Mouse (Mus musculus): Measurements from ENCODE around the gene Naglu.

Naglu gene

GRCm38 (mm10) chr11:101058726-101059125, 11.1 kb upstream of the Naglu start:
- DNase-seq, result no peak

GRCm38 (mm10) chr11:101059473-101059872, 10.3 kb upstream of the Naglu start:
- no peak for DNase-seq

- peak; percentile 72 to 79 for DNase-seq
Measured at GRCm38 (mm10) chr11:101060126-101060525, 9.7 kb upstream of the Naglu start.

- no peak for DNase-seq
Measured at GRCm38 (mm10) chr11:101061049-101061448, 8.8 kb upstream of the Naglu start.

- DNase-seq, result no peak
Measured at GRCm38 (mm10) chr11:101062165-101062884, 7.5 kb upstream of the Naglu start.

GRCm38 (mm10) chr11:101062971-101063675, 6.7 kb upstream of the Naglu start:
- DNase-seq, result peak in 1 of 2 experiments; percentile 59

GRCm38 (mm10) chr11:101063676-101064327, 6.0 kb upstream of the Naglu start:
- DNase-seq, result peak; percentile 82 to 89

GRCm38 (mm10) chr11:101064462-101064861, 5.3 kb upstream of the Naglu start:
- no peak for DNase-seq

- no peak for DNase-seq
Measured at GRCm38 (mm10) chr11:101065002-101065401, 4.8 kb upstream of the Naglu start.

- DNase-seq, result peak; percentile 96 to 97
Measured at GRCm38 (mm10) chr11:101066549-101067412, 3.0 kb upstream of the Naglu start.

- no peak for DNase-seq
Measured at GRCm38 (mm10) chr11:101070189-101070527, 346 bp downstream of the Naglu start.

- peak; percentile 73 to 78 for DNase-seq
Measured at GRCm38 (mm10) chr11:101070987-101071386, 1.2 kb downstream of the Naglu start.

- DNase-seq, result peak in 1 of 2 experiments; percentile 40
Measured at GRCm38 (mm10) chr11:101071810-101072428, 2.1 kb downstream of the Naglu start.

GRCm38 (mm10) chr11:101078121-101078520, 8.3 kb downstream of the Naglu start, which contains the start of gene Hsd17b1:
TSS of gene Hsd17b1 (plus strand) at chr11:101078411.
- peak in 1 of 2 experiments; percentile 17 for DNase-seq

- peak in 1 of 2 experiments; percentile 30 for DNase-seq
Measured at GRCm38 (mm10) chr11:101079746-101080145, 9.9 kb downstream of the Naglu start.

- no peak for DNase-seq
Measured at GRCm38 (mm10) chr11:101080421-101080820, 10.6 kb downstream of the Naglu start.

GRCm38 (mm10) chr11:101081659-101082058, 11.8 kb downstream of the Naglu start:
- no peak for DNase-seq

GRCm38 (mm10) chr11:101082208-101083082, 12.6 kb downstream of the Naglu start, which contains the start of gene Coasy:
TSS of gene Coasy (plus strand) at chr11:101082565.
- DNase-seq, result peak; percentile 95

- peak in 1 of 2 experiments; percentile 58 for DNase-seq
Measured at GRCm38 (mm10) chr11:101083083-101083697, 13.4 kb downstream of the Naglu start.

GRCm38 (mm10) chr11:101084246-101084645, 14.4 kb downstream of the Naglu start:
- DNase-seq, result peak in 1 of 2 experiments; percentile 9
